Mouse (Mus musculus) adrenal gland, postnatal 4 days (tissue): ENCODE data around the gene Asb18. TPM values are rescaled to one million over a fixed set of nuclear protein-coding genes. Genes with fewer than 3 reads are reported as not detected.

Source experiments
- DNase-seq, 2 experiments: peaks; one replicate each; pipeline ENCODE4 v3.0.0; 2021 to 2022; ENCODE audit warnings: low spot score in 2 of 2, mixed read lengths in 2 of 2
- total RNA-seq, 2 experiments: library from RNA; stranded (reverse); gene quantifications; 2 replicates each; pipeline ENCODE4 v1.2.3; 2021

Gene Asb18
- total RNA-seq, 2 experiments from 2014 or later, result 0.28 TPM; not detected in 1

- no peak for DNase-seq
Measured at GRCm38 (mm10) chr1:89971848-89972247, 42.6 kb downstream of the Asb18 start.

- no peak for DNase-seq
Measured at GRCm38 (mm10) chr1:89969714-89970110, 44.8 kb downstream of the Asb18 start.

- no peak for DNase-seq
Measured at GRCm38 (mm10) chr1:89969072-89969713, 45.3 kb downstream of the Asb18 start.

GRCm38 (mm10) chr1:89968111-89968851 is 46.2 kb downstream of the Asb18 start:
- DNase-seq, result no peak

- no peak for DNase-seq
Measured at GRCm38 (mm10) chr1:89967585-89967984, 46.9 kb downstream of the Asb18 start.

- no peak for DNase-seq
Measured at GRCm38 (mm10) chr1:89964426-89964825, 50.0 kb downstream of the Asb18 start.

GRCm38 (mm10) chr1:89963296-89963695 is 51.2 kb downstream of the Asb18 start:
- no peak for DNase-seq

GRCm38 (mm10) chr1:89962092-89962491 is 52.4 kb downstream of the Asb18 start:
- DNase-seq, result no peak

- no peak for DNase-seq
Measured at GRCm38 (mm10) chr1:89959393-89959792, 55.1 kb downstream of the Asb18 start.

- DNase-seq, result peak; percentile 48 to 55
Measured at GRCm38 (mm10) chr1:89943202-89943601, 71.3 kb downstream of the Asb18 start.

- DNase-seq, result no peak
Measured at GRCm38 (mm10) chr1:89942395-89942976, 72.0 kb downstream of the Asb18 start.

GRCm38 (mm10) chr1:89941701-89942381 is 72.6 kb downstream of the Asb18 start:
- DNase-seq, result no peak

- no peak for DNase-seq
Measured at GRCm38 (mm10) chr1:89940961-89941524, 73.4 kb downstream of the Asb18 start.

- DNase-seq, result peak; percentile 60 to 65
Measured at GRCm38 (mm10) chr1:89939981-89940726, 74.3 kb downstream of the Asb18 start.

GRCm38 (mm10) chr1:89939596-89939960 is 74.9 kb downstream of the Asb18 start:
- DNase-seq, result no peak

GRCm38 (mm10) chr1:89938884-89939595 is 75.4 kb downstream of the Asb18 start:
- DNase-seq, result no peak

- DNase-seq, result no peak
Measured at GRCm38 (mm10) chr1:89935493-89936348, 78.7 kb downstream of the Asb18 start.

- DNase-seq, result no peak
Measured at GRCm38 (mm10) chr1:89934316-89935260, 79.9 kb downstream of the Asb18 start.
